Mouse (Mus musculus): ENCODE measurements around the gene Abca13.

The Abca13 gene

DNA sequence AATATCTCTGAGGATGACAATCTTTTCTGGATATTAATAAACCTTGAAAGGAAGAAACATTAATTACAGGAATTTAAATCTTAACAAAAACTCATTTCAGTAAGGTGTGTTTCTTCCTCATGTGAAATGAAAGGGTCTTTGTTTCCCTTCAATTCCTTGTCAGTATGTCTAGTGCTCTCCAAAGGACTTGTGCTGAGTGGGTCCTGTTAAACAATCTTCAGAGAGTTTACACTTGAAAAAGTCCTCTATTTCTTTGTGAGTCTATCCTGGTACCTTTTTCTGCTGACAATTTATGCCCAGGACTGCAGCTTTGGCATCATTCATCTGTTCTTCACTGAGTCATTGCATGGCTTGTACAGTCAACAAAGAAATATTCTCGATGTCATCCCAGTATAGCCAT is 539.6 kb downstream of the Abca13 start:
- DNase-seq: no peak

Measured in thymus, postnatal 25 days (tissue).